Mouse (Mus musculus): ENCODE results near the gene Ugt1a9.

GRCm38 (mm10) chr1:88243861-88244260 is 173.3 kb downstream of the Ugt1a9 start:
- TF ChIP-seq POLR2A (IDR thresholded peaks at IDR 0.05; ENCODE audit: borderline replicate concordance, extremely low read depth, insufficient read depth, insufficient read length, poor library complexity, severe bottlenecking), result no peak
- TF ChIP-seq CTCF (IDR thresholded peaks at IDR 0.05; ENCODE audit: borderline replicate concordance, extremely low read depth, insufficient read depth, insufficient read length), result no peak

Data from brain, embryonic 14.5 days (tissue).